Mouse (Mus musculus) hindbrain, embryonic 14.5 days (tissue): ENCODE measurements around the gene Arap2. TPM values are rescaled to one million over a fixed set of nuclear protein-coding genes. Genes with fewer than 3 reads are reported as not detected.

ENCODE experiments used
- ATAC-seq: fragments of 200-750 bp; cut with Nextera tagmentation; 2 replicates; pipeline ENCODE4 v1.8.0; 2017; ENCODE audit warnings: moderate number of reproducible peaks, mild to moderate bottlenecking, moderate TSS enrichment, moderate library complexity; ENCODE audit not compliant: low FRiP score
- DNase-seq: peaks from one replicate; pipeline ENCODE4 v3.0.0-alpha.2; 2015; ENCODE audit warnings: low spot score
- H3K27ac ChIP-seq: fragments of 300-500 bp; sonication (generic); 2 replicates; pipeline ENCODE4 v1.5.1; 2014; ENCODE audit warnings: mild to moderate bottlenecking, moderate library complexity
- H3K27me3 ChIP-seq: fragments of 300-500 bp; sonication (generic); 2 replicates; pipeline ENCODE4 v1.6.1; 2014; ENCODE audit warnings: mild to moderate bottlenecking, low read length, mixed read lengths; ENCODE audit not compliant: control insufficient read depth, insufficient read depth
- H3K36me3 ChIP-seq: fragments of 300-500 bp; sonication (generic); replicated peaks from 2 replicates; pipeline ENCODE4 v1.6.1; 2014; ENCODE audit not compliant: control insufficient read depth, insufficient read depth
- H3K4me1 ChIP-seq: fragments of 300-500 bp; sonication (generic); replicated peaks from 2 replicates; pipeline ENCODE4 v1.6.1; 2014; ENCODE audit warnings: antibody characterized with exemption, low read length, mixed read lengths; ENCODE audit not compliant: control insufficient read depth, insufficient read depth
- H3K4me2 ChIP-seq: fragments of 300-500 bp; sonication (generic); replicated peaks from 2 replicates; pipeline ENCODE4 v1.6.1; 2014; ENCODE audit warnings: mild to moderate bottlenecking, moderate library complexity
- H3K4me3 ChIP-seq: fragments of 300-500 bp; sonication (generic); replicated peaks from 2 replicates; pipeline ENCODE4 v1.5.1; 2014; ENCODE audit warnings: mild to moderate bottlenecking, low read length
- H3K9ac ChIP-seq: fragments of 300-500 bp; sonication (generic); 2 replicates; pipeline ENCODE4 v1.6.1; 2014
- H3K9me3 ChIP-seq: fragments of 300-500 bp; sonication (generic); 2 replicates; pipeline ENCODE4 v1.6.1; 2016; ENCODE audit warnings: low read length; ENCODE audit not compliant: control insufficient read depth
- WGBS: fragments of 180-500 bp; shearing (Covaris S2); extraction: QIAGEN DNeasy Blood & Tissue Kit; methylation state at CpG from one replicate; pipeline ENCODE4 v1.1.7; 2014; 5-methylcytosine and 5-hydroxymethylcytosine counted together
- polyA plus RNA-seq: library from polyadenylated mRNA; unstranded; fragments of >200 nt; fragmentation: Nextera tagmentation; extraction: Ambion mirVana; gene quantifications from 2 replicates; pipeline ENCODE4 v1.2.1, GENCODE M21; 2014

Arap2 gene
- 6.4 and 8.7 TPM in 2 replicates for polyA plus RNA-seq

- H3K4me2 ChIP-seq: peak within 1 kb of the TSS; percentile 88
- DNase-seq: no peak
- WGBS: under 1% methylated on average over 76 of the region's 106 CpGs
- peak within 1 kb of the TSS; percentile 74 for H3K9ac ChIP-seq
- H3K9me3 ChIP-seq: no peaks in the 10 kb centered on the region
- peak; percentile 86 for ATAC-seq
- peak within 1 kb of the TSS; percentile 66 for H3K4me3 ChIP-seq
- H3K36me3 ChIP-seq: no peaks in the 10 kb centered on the region
- no peak within 1 kb of the TSS for H3K27ac ChIP-seq
- no peaks in the 10 kb centered on the region for H3K27me3 ChIP-seq
- no peaks in the 10 kb centered on the region for H3K4me1 ChIP-seq
Observed at GRCm38 (mm10) chr5:62765784-62766701, at the start of gene Arap2. Gene Arap2 (minus strand): TSS chr5:62766159.

- Histone ChIP-seq H3K36me3 (no peaks in the 10 kb centered on the region), H3K9me3 (no peaks in the 10 kb centered on the region), H3K4me2 (no peak overlapping the region), H3K27ac (no peak overlapping the region), H3K4me3 (no peak overlapping the region), H3K27me3 (no peaks in the 10 kb centered on the region), H3K9ac (no peak overlapping the region), H3K4me1 (no peaks in the 10 kb centered on the region)
- DNase-seq: no peak
- WGBS: 75% methylated on average over 1 of the region's 1 CpGs
- no peak for ATAC-seq
Observed at GRCm38 (mm10) chr5:62815741-62816140, 49.8 kb upstream of the Arap2 start.

- no peak; the same call in 1 of the 2 replicates for ATAC-seq
- H3K36me3 ChIP-seq: no peaks in the 10 kb centered on the region
- H3K27ac ChIP-seq: no peak overlapping the region
- WGBS: 47% methylated on average over 1 of the region's 1 CpGs
- H3K4me2 ChIP-seq: no peak overlapping the region
- no peak for DNase-seq
- no peak overlapping the region for H3K9ac ChIP-seq
- H3K4me3 ChIP-seq: no peak overlapping the region
- no peaks in the 10 kb centered on the region for H3K27me3 ChIP-seq
- H3K9me3 ChIP-seq: peaks cover 1% of the 10 kb centered on the region; the same call in 1 of the 2 replicates
- H3K4me1 ChIP-seq: no peaks in the 10 kb centered on the region
Observed at GRCm38 (mm10) chr5:62814072-62814414, 48.1 kb upstream of the Arap2 start.

GRCm38 (mm10) chr5:62813402-62814071, 47.6 kb upstream of the Arap2 start, which contains the start of gene Dthd1:
Gene Dthd1 (plus strand): TSS chr5:62813823.
- H3K4me2 ChIP-seq: no peak within 1 kb of the TSS
- H3K36me3 ChIP-seq: no peaks in the 10 kb centered on the region
- WGBS: 55% methylated on average over 6 of the region's 6 CpGs
- no peak within 1 kb of the TSS for H3K27ac ChIP-seq
- H3K27me3 ChIP-seq: no peaks in the 10 kb centered on the region
- no peak for DNase-seq
- H3K9ac ChIP-seq: no peak within 1 kb of the TSS
- no peak within 1 kb of the TSS for H3K4me3 ChIP-seq
- peak; percentile 86; the same call in 1 of the 2 replicates for ATAC-seq
- no peaks in the 10 kb centered on the region for H3K4me1 ChIP-seq
- H3K9me3 ChIP-seq: peaks cover 6% of the 10 kb centered on the region; the same call in 1 of the 2 replicates

GRCm38 (mm10) chr5:62792776-62793175, 26.8 kb upstream of the Arap2 start:
- no peaks in the 10 kb centered on the region for H3K4me1 ChIP-seq
- H3K27ac ChIP-seq: no peak overlapping the region
- no peaks in the 10 kb centered on the region for H3K9me3 ChIP-seq
- no peak overlapping the region for H3K4me3 ChIP-seq
- H3K27me3 ChIP-seq: no peaks in the 10 kb centered on the region
- DNase-seq: no peak
- H3K9ac ChIP-seq: no peak overlapping the region
- WGBS: 85% methylated on average over 1 of the region's 1 CpGs
- no peak for ATAC-seq
- no peaks in the 10 kb centered on the region for H3K36me3 ChIP-seq
- H3K4me2 ChIP-seq: no peak overlapping the region

GRCm38 (mm10) chr5:62790921-62791564, 25.1 kb upstream of the Arap2 start:
- Histone ChIP-seq H3K4me3 (no peak overlapping the region), H3K36me3 (no peaks in the 10 kb centered on the region), H3K9me3 (no peaks in the 10 kb centered on the region), H3K9ac (no peak overlapping the region), H3K27ac (no peak overlapping the region), H3K4me2 (no peak overlapping the region), H3K4me1 (no peaks in the 10 kb centered on the region), H3K27me3 (no peaks in the 10 kb centered on the region)
- no peak for DNase-seq
- WGBS: 96% methylated on average over 5 of the region's 5 CpGs
- ATAC-seq: no peak

GRCm38 (mm10) chr5:62786809-62787208, 20.9 kb upstream of the Arap2 start:
- no peak overlapping the region for H3K4me3 ChIP-seq
- ATAC-seq: no peak
- no peak overlapping the region for H3K27ac ChIP-seq
- H3K27me3 ChIP-seq: no peaks in the 10 kb centered on the region
- no peak overlapping the region for H3K4me2 ChIP-seq
- H3K4me1 ChIP-seq: no peaks in the 10 kb centered on the region
- 90% methylated on average over 3 of the region's 3 CpGs for WGBS
- no peaks in the 10 kb centered on the region for H3K9me3 ChIP-seq
- no peaks in the 10 kb centered on the region for H3K36me3 ChIP-seq
- DNase-seq: no peak
- H3K9ac ChIP-seq: no peak overlapping the region

GRCm38 (mm10) chr5:62778682-62779081, 12.7 kb upstream of the Arap2 start:
- DNase-seq (no peak), ATAC-seq (no peak)
- 80% methylated on average over 5 of the region's 5 CpGs for WGBS
- Histone ChIP-seq H3K4me2 (no peak overlapping the region), H3K27me3 (no peaks in the 10 kb centered on the region), H3K27ac (no peak overlapping the region), H3K4me1 (no peaks in the 10 kb centered on the region), H3K9me3 (no peaks in the 10 kb centered on the region), H3K9ac (no peak overlapping the region), H3K36me3 (no peaks in the 10 kb centered on the region), H3K4me3 (no peak overlapping the region)

GRCm38 (mm10) chr5:62777804-62778203, 11.8 kb upstream of the Arap2 start:
- Histone ChIP-seq H3K4me1 (no peaks in the 10 kb centered on the region), H3K4me2 (no peak overlapping the region), H3K27ac (no peak overlapping the region), H3K9ac (no peak overlapping the region), H3K9me3 (no peaks in the 10 kb centered on the region), H3K36me3 (no peaks in the 10 kb centered on the region), H3K4me3 (no peak overlapping the region), H3K27me3 (no peaks in the 10 kb centered on the region)
- ATAC-seq (no peak), DNase-seq (no peak)
- 87% methylated on average over 8 of the region's 8 CpGs for WGBS
